Mouse (Mus musculus): ENCODE data around the gene Gypa.

Gene Gypa

DNA sequence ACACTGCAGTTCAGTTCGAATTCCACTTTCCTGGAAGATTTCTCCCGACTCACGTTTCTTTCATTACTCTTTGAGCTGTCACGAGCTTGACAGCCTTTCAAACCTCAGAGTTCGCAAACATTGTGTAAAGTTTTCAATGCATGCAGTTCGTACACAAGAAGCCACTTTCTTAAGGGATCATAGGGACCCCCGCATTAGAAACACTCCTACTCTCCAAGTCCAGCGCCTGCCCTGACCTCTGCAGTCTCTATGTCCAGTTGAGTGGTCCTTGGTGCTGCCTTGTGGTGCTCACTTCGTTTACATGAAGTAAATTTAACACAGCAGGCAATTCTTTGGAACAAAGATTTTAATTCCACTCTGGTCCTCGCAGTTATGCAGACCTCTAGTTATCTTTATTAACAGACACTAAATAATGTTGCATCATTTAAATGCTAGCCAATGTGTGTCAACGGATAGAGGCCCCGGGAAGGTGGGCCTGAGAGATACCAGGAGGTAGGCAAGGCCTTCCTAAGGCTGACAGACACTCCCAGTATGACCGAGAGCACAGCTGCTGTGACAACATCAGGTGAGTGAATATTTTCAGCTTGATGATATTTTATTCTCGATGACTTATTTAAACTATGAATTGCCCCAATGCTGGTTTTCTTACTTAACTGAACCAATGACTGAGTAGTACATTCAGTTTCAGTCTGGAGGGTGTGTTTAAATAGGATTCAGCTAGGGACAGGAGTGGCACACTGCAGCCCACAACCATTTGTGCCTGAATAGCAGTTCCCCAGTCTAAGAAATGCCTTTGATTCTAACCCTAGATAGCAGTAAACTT lies at the start of gene Gypa:
Gene Gypa, plus strand, starts transcription at position 259 of the 823 bp plus-strand sequence.
- DNase-seq: no peak

DNA sequence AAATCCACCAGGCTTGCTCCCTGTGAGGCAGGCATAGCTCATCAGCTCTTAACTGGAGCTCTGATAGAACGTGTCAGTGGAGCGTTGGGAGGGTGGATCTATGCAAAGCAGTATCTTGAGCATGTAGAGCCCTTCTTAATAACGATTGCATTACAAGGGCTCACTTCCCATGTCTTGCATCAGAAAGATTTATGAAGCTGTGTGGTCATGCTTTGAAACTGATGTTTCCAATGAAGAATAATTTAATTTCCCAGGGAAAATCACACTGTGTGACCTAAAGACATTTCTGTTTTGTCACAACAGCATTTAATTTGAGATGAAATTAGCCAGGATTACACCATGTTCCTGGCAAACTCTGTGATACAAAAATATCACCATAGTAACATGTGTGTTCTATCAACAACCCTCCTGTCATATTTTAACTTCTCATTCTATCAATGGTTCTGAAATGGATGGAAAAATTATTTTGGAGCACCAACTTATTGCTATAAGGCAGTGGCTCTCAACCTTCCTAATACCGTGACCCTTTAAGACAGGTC lies 49.0 kb upstream of the Gypa start:
- DNase-seq: peak; percentile 9

DNA sequence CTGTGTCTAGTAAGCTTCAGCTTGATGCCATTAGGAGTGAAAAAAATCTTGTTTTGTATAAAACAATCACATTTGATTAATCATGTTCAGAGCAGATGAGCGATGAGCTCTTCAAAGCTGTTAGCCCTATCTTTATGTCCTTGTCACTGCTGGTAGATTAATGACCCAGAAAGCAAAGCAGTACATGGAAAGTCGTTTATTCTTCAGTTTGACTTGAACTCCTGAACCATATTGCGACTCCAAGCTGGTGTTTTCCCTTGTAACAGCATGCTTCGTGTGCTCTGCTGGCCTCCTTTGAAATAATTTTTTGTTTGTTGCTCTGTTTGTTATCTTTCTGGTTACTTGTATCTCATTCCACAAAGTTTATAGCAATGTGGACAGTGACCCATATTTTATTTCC lies 46.4 kb upstream of the Gypa start:
- DNase-seq: no peak

DNA sequence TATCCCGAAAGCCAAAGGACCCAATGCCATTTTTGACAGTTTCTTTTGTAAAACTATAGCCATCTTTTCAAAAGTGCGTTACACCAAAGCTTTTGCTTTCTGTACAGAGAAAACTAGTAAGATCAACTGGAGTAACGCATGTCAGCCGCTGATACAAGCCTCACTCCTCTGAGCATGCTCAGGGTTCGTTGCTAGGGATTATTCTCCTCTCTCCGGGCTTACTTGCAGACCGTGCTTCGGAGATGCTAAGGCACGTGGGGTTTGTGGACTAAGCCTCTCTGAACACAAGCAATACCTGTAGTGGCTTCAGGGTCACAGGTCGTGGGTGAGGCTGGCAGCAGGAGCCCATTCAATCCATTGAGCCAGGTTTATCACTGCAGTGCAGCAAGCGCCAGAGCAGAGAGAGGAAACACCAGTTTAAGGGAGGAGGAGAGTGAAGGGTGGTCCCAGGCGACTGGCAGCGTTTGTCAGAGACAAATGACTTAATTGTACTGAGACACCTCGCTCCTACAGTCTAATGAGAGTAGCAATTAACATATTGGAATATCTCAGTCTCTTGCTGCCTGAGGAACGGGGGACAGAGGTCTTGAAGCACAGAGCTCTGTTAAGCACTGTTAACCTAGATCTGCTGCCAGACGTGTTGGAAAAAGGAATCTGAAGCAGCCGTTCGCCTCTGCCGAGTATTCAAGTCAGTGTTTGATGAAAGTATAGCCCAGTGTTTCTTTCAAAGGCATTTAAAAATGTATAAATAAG lies 41.5 kb upstream of the Gypa start:
- no peak for DNase-seq

DNA sequence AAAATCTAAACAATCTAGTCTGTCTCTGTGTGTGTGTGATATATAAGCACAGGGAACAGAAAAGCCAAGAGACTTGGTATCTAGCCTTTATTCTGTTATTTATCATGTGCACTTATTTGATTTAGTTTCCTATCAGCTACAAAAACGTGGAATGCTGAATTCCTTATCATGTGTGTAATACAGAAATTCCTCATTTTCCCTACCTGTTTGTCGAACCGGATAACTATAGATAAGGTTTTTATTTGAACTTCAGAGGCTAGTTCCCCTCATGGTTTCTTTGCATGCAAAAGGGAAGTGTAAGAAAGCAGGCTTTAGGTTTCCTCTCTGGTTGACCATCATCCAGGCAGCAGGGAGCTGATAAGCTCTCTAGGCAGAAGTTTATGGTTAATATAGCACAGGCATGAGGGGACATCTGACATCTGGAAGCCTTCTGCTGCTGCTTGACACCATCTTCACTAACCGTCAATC lies 30.1 kb upstream of the Gypa start:
- DNase-seq: no peak

DNA sequence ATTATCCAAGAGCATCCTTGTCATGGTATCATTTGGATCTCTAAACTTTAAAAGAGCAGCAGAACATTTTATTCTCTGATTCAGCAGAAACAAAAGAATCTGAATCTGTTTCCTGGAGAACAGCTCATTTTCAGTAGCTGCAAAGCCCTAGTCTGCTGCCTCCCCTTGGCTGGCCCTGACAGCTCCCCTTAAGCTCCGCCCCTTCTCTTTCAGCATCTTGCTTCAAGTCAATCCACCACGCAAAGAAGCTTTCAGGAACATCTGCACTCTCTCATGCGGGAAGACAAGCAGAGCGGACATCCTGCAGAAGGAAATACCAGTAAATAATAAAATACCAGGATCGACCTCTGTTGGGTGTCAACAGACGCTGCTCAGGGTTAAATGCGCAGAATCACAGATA lies 18.6 kb upstream of the Gypa start:
- no peak for DNase-seq

DNA sequence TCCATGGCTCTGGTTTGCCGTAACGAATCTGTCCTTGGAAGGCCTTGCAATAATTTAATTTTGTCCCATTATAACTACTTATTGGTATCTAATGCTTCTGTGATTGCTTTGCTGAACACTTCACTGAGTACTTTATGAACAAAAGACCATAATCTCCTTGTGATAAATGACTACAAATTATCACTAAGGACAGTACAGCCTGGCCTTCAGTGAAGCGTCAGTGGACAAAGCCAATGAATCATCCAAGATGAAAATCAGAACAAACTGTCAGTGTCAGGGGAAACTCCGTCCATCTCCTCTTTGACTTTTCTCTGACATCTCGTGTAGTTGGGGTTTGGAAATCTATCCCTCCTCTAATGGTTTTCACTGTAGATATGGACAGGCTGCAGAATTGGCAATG lies 15.4 kb upstream of the Gypa start:
- no peak for DNase-seq

DNA sequence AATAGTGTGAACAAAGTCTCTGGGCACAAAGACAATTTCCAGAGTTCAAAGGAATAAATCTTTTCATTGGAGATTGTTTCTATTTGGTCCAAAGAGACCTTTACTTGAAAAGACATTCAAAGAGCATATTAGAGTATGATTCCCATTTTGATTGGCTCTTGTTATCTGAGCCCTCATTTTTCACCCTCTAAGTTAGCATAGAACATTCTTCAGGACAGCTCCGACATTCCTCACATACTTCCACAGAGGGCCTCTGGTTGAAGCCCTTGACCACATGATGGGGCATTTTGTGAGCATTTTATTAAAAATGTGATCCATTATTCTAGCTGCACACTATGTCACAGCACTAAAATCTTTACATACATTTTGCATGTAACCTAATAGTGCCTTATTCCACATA lies 14.5 kb upstream of the Gypa start:
- DNase-seq: no peak

DNA sequence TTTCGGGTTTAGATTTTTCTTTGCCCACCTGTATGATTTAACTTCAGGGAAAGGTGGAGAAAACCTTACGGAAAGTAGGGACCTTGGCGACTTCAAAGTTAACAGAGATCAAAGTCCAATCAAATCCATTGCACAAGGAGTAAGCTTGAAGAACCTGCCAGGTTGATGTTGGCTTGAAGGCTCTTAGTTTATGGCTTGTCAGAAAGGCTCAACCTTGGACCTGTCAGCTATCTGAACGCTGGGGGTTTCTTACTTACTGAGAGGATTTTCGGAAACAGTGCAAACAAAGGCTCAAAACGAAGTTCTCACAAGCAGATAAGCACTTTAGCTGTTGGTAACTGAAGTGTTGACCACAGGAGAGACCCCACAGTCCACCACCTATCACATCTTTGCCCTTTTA lies 11.4 kb upstream of the Gypa start:
- no peak for DNase-seq

DNA sequence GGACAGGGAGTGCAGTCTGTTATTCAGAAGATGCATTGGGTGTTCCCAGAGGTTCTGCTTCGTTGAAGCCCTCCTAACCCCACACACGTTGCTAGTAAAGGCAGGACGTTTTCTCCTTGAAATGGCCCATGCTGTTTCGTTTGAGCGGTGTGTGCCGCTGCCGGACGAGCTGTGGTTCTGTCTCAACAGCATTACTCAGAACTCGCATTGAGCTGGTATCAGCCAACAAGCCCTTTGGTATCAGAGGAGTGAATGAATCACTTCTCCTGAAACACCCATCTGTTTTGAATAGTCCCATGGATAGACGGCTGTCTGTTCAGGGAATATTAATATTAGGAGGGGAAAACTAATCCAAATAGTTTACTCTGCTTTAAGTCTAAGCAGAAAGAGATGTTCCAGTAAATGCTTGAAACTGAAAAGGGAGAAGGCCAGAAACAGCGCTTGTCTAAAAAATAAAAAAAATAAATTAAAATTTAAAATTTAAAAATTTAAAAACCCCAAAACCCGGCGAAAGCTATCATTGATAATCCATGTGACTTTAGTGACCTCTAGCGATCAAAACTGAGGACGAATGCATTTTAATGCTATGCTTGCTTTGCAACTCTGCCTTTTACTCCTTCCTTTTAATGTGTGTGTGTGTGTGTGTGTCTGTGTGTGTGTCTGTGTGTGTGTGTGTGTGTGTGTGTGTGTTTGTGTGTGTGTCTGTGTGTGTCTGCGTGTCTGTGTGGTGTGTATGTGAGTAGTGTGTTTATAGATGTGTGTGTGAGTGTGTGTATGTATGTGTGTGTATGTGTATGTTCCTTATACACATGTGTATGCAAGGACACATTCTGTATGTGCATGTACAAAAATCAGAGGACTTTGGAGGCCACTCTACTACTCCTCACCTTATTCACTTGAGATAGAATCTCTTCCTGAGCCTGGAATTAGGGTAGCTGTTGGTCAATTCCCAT lies 10.5 kb upstream of the Gypa start:
- DNase-seq: peak; percentile 14

DNA sequence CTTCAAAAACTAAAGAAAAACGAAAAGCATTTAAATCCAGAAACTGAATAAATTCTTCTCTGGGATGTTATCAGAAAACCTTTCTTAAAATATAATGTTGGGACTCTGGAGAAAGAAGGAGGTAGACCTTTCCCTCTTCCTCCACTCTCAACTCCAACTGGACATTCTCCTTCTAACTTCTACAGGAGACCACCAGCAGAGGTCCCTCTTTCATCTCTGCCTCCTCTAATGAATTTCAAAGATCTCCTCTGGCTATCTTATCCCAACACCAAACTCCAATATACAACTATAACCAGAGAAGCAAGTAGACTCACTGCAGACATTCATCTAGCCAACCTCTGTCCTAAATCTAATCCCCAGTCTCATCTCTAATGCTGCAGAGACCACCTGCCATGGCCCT lies 2.0 kb upstream of the Gypa start:
- no peak for DNase-seq

DNA sequence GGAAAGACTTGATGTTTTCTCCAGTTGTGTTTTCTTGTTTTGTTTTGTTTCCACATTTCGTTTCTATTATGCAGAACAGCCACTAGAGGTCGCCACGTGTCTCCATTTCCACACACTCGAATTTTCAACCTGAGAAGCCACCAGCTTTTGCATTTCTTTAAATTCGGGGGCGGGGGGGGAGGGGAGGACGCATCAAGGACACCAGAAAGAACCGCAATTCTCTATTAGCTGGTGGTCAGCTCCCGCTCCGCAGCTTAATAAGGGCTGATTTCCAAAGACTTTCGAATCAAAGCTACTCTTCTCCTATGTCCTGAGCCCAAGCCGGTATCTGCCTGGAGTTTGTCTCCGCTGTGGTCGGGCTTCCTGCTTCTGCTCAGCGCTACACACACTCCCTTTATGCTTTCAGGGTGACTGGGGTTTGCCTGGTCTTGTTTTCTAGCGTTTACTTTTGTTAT lies 567 bp upstream of the Gypa start:
- peak; percentile 22 for DNase-seq

DNA sequence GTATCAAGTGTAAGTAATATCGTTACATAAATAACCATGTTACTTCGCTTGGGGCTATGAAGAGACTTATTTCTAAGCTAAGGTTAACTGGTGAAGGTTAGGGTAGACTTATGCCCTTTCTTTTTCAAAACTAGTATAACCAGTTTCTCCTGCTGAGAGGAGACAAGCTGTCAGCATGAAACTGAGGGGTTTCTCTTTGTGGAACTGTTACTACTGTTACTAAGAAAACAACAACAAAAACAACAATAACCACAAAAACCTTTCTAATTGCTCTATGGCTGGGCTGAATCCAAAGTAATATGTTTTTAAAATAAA lies 722 bp downstream of the Gypa start:
- DNase-seq: no peak

DNA sequence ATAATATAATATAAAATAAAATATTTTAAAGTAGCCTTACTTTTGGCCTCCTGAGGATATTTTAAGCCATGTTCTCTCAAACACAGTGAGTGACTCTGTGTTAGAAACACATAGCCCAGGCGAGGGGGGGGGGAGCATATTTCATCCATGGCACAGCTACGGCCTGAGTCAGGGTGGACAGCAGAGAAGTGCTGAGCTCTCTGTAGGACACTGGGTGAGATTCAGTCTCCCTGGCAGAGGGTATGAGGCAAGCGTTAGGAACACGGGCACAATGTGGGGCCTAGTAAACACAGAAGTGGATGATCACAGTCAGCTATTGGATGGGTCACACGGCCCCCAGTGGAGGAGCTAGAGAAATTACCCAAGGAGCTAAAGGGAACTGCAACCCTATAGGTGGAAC lies 1.2 kb downstream of the Gypa start:
- no peak for DNase-seq

DNA sequence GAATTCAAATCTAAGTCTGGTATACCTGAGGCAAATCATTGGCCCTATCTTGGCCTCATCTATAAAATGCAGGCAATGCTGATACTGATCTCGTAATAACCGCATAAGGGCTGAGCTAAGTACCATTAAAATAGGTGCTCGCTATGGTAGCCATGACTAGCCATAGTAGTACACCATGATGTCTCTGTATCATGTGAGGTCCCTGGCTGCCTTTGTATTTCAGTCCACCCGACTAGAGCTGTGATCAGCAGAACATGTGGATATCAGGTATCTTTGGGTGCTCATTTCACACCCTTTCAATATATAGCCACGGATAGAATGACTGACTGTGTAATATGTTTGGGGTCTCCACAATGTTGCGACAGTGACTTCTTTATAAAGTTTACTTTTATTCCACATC lies 1.9 kb downstream of the Gypa start:
- no peak for DNase-seq

DNA sequence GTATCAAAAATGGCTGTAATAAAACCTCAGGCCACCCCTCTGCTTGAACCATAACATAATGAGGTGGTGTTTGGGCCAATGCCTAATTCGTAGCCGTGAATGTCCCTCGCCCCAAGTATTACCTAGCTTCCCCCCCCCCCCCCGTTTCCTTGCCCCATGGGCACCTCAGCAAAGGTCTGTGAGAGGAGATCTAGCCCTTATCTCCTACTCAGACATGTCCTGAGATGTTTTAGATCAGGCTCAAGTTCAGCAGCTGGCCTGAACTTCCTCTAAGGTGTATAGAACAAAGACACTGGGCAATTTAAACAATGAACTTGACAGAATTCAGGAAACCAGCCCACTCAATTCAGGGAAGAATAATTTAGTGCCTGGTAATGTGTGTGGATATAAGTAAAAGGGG lies 3.7 kb downstream of the Gypa start:
- no peak for DNase-seq

DNA sequence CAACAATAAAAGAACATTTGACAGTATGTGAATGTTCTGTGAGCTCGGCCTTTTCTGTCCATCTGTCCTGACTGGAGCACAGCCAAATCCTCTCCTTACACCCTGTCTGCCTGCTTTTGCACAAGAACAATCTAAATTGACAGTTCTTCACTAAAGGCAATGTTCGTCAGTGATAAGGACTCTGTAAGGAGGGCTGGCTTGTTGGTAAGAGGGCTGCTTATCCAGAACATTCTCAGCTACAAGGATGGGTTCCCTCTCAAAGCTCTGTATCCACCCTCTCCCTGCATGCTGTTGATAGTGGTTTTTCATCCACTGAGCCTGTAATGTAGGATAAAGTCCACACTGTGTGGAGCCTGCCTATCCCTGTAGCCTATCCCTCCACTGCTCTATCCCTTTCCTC lies 6.7 kb downstream of the Gypa start:
- peak; percentile 13 for DNase-seq

DNA sequence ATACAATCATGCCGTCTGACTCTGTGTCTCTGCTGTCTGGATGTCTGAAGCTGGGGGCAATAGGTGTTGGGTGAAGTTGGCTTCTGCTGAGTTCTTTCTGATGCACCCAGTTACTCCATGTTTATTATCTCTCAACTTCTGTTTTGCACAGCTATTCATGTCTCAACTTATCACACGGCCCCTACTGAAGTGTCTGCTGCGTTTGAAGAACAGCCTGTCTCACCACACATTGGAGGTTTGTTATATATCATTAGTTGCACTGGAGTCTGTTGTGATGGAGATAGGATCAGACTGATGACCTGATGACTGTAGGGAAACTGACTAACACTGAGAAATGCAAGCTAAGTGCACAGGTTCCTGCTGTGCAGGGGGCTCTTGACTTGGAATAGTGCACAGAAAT lies 7.2 kb downstream of the Gypa start:
- no peak for DNase-seq

DNA sequence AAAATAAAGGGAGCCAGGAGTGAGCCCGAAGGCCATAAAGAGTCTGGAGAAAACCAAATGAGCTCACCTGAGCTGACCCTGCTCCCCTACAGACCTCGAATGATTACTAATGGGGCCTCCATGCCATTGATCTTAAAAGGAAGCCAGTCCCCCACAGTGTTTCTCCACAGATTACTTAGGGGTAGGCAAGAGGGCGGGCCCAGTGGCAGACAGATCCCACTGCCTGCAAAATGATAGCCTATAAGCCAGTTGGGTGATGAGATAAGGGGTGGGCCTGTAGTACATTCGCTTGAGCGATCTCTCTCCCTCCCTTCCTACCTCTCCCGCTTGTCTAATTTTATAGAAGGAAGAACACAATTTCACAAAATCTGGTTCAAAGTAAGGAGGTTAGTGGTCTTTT lies 7.7 kb downstream of the Gypa start:
- no peak for DNase-seq

DNA sequence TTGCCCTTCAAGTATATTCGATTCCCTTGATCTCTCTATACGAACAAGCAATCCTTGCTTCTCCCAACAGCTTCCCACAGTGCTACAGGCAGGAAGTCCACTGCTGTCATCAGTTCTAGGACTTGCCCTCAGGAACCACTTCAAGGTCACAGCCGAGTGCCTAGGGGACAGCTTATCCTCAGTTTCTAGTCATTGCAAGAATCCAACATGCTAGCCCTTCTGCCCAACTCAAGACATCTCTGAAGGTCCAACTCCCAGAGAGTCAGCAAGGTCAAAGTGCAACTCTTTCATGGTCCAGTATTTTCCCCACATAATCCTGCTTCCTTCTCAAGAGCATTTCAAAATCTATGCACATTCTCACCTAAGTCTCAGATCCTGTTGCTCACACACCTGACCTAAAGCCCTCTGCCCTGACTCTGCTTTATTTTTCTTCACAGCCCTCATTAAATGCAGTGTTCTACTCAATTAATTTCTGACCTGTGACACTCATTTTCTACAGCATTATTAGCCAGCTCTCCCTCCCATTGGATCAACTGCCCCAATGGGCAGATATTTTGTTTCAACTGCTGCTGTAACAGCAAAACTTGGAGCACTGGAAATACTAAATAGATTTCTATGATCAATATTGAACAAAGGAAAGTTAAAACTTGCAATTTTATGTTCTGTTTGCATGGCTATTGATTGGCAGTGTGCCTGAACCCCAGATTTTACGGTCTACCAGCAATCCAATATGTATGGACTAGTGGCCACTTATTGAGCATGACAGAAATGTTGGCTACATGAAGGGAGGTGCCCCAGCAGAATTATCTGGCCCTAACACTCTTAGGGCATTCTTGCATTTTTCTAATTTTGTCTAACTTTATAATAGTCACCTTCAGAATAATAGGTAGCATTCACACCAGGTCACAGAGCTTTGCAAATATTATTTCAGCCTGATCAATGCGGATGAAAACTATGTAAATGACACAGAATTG lies 33.1 kb downstream of the Gypa start:
- DNase-seq: no peak

DNA sequence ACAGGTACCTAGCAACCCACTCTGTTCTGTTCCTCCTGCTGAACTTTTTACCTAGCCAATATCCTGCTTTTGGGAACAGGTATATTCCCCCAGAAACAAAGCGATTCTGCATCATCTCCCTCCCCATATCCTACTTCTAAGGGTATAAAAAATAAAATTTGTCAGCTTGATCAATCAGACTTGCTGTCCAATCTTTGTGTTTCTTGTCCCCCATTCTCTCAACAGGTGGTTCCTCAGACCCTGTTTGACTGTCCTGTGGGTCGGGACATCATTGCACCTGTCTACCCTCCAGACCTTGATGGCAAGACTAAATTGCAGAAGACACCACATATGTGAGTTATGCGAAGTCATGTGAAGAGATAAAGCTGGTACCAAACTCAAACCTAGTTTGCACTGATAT lies 48.3 kb downstream of the Gypa start:
- DNase-seq: no peak

DNA sequence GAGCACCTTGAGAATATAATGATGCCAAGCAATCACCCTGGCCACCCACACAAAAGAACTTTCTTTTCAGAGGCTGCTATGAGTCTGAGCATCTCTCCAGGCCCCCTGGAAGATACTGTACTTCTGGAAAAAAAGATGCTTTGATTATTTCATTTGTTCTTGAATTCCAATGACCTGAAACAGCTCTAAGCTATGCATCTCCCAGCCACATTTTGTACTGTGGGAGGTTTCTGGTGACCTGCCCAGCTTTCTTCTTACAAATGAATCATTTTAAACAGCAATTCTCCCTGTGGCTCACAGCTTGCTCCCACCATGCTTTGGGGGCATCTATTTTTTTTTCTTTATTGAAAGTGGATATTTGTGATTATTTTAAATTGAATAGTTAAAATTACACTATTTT lies 56.9 kb downstream of the Gypa start:
- DNase-seq: peak; percentile 5

Measured in layer of hippocampus, adult 9-11 months (tissue).